In the genomic region with DNA sequence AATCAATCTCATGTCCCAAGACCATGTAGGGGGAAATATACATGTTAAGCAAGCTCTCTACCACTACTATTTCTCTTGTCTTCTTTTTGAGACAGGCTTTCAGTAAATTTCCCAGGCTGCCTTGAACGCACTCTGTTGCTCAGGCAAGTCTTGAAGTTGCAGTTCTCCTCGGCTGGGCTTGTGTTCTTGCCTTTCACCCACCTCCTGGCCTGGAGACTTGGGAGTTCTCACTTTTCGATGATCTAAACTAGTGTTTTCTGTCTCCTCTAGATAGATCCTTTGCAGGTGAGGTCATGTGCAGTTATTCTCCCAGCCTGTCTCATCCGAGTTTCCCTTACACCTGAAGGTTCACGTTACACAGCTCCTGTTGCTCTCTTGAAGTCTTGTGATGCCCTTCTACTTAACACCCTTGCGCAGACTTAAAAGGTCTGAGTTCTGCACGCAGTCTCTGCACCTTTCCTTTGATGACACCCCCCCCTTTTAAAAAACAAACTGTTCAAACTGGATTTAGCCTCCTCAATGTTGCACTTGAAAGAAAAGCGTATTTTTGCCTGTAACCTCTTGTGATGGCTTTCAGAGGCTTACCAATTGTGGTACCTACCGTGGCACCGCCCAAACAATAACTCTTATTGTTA, we compare ENCODE assay signal across 9 mouse cellular contexts. TPM values are rescaled to one million over a fixed set of nuclear protein-coding genes. Genes with fewer than 3 reads are reported as not detected.
DNase-seq lines count a peak whose midpoint lies in the region; ATAC-seq and TF ChIP-seq lines count a peak whose summit lies in the region.
"Had no signal": no experiment of that assay in that cellular context is flagged by ENCODE, and none has a peak within 500 bp of the region (broad histone marks: within the 10 kb centered on the region; RNA-seq: fewer than 3 reads in every experiment).

No protein-coding gene starts in this region.

- H3K9me3 ChIP-seq in embryonic facial prominence, embryonic 12.5 days: no peaks in the 10 kb centered on the region
- H3K9me3 ChIP-seq in limb, embryonic 11.5 days (ENCODE audit: control insufficient read depth, low read length): no peaks in the 10 kb centered on the region

- no peak for TF ChIP-seq CTCF in layer of hippocampus, adult 2 months (conservative IDR thresholded peaks at IDR 0.05)
- TF ChIP-seq CTCF in olfactory bulb, adult 2 months (IDR thresholded peaks at IDR 0.05; ENCODE audit: insufficient read depth, low read depth, low read length): no peak

- no peak for ATAC-seq in embryonic facial prominence, embryonic 12.5 days (ENCODE audit: insufficient number of reproducible peaks, insufficient read depth, low FRiP score, low TSS enrichment)
- no peak for ATAC-seq in limb, embryonic 11.5 days (ENCODE audit: insufficient number of reproducible peaks, low FRiP score, low TSS enrichment, low read depth)

- H3K4me2 ChIP-seq in embryonic facial prominence, embryonic 12.5 days (replicated peaks): peak overlapping the region; percentile 76
- peak overlapping the region; percentile 79 for H3K4me2 ChIP-seq in limb, embryonic 11.5 days (ENCODE audit: low read depth, severe bottlenecking)

- peak overlapping the region; percentile 81 for H3K4me3 ChIP-seq in layer of hippocampus, adult 2 months
- peak overlapping the region; percentile 96 for H3K4me3 ChIP-seq in embryonic facial prominence, embryonic 12.5 days
- peak overlapping the region; percentile 99 for H3K4me3 ChIP-seq in limb, embryonic 11.5 days (ENCODE audit: low read depth, low read length)
- peak overlapping the region; percentile 89 for H3K4me3 ChIP-seq in olfactory bulb, adult 2 months (ENCODE audit: insufficient read depth, low read depth, low read length)

- H3K27ac ChIP-seq in layer of hippocampus, adult 2 months: peak overlapping the region; percentile 100
- H3K27ac ChIP-seq in embryonic facial prominence, embryonic 12.5 days: peak overlapping the region; percentile 97
- H3K27ac ChIP-seq in limb, embryonic 11.5 days (replicated peaks; ENCODE audit: low read depth, low read length): peak overlapping the region; percentile 98
- peak overlapping the region; percentile 99 for H3K27ac ChIP-seq in olfactory bulb, adult 2 months (ENCODE audit: insufficient read depth, low read depth, low read length)

- no peaks in the 10 kb centered on the region for H3K27me3 ChIP-seq in embryonic facial prominence, embryonic 12.5 days
- no peaks in the 10 kb centered on the region for H3K27me3 ChIP-seq in limb, embryonic 11.5 days (ENCODE audit: control insufficient read depth, insufficient read depth, low read length)

- no peak for DNase-seq in layer of hippocampus, adult 2 months (ENCODE audit: low spot score in 2 of 2)
- DNase-seq in layer of hippocampus, adult 18-20 months (ENCODE audit: low spot score in 2 of 2): no peak
- no peak for DNase-seq in limb, embryonic 11.5 days (ENCODE audit: low spot score)
- DNase-seq in adrenal gland, postnatal 25 days: no peak
- no peak for DNase-seq in kidney, adult 11 months
- DNase-seq in gastrocnemius, postnatal 4 days (ENCODE audit: low spot score in 2 of 2): no peak
- DNase-seq: right cerebral cortex, postnatal 14 days had no signal

- 23% methylated on average over 10 of the region's 10 CpGs for WGBS in embryonic facial prominence, embryonic 12.5 days
- WGBS in limb, embryonic 11.5 days: 19% methylated on average over 10 of the region's 10 CpGs
- 35% methylated on average over 10 of the region's 10 CpGs for WGBS in olfactory bulb, adult 2 months

- peaks cover 17% of the 10 kb centered on the region for H3K4me1 ChIP-seq in embryonic facial prominence, embryonic 12.5 days
- peaks cover 10% of the 10 kb centered on the region for H3K4me1 ChIP-seq in limb, embryonic 11.5 days (ENCODE audit: control insufficient read depth, insufficient read depth, low read length)
- peaks cover 4% of the 10 kb centered on the region for H3K4me1 ChIP-seq in olfactory bulb, adult 2 months (ENCODE audit: control insufficient read depth, insufficient read depth, low read length)

- H3K36me3 ChIP-seq in embryonic facial prominence, embryonic 12.5 days: peaks cover 13% of the 10 kb centered on the region
- H3K36me3 ChIP-seq in limb, embryonic 11.5 days (ENCODE audit: control insufficient read depth, insufficient read depth, low read length): peaks cover under 1% of the 10 kb centered on the region

- peak overlapping the region; percentile 77 for H3K9ac ChIP-seq in embryonic facial prominence, embryonic 12.5 days
- peak overlapping the region; percentile 93 for H3K9ac ChIP-seq in limb, embryonic 11.5 days (ENCODE audit: low read length)

- no peak for TF ChIP-seq POLR2A in olfactory bulb, adult 2 months (IDR thresholded peaks at IDR 0.05; ENCODE audit: insufficient read depth, low read depth, low read length)

RNA-seq across cellular contexts. Expression of a gene that starts 0.5 kb away (rescaled TPM):
- 100 to 1,000 TPM; 272 to 300 TPM for total RNA-seq in layer of hippocampus, adult 2 months (2021)
- total RNA-seq in layer of hippocampus, adult 18-20 months (2021): 100 to 1,000 TPM; 258 to 268 TPM
- polyA plus RNA-seq in embryonic facial prominence, embryonic 12.5 days (2016; fragmentation: Nextera tagmentation; extraction: Ambion mirVana): 590 and 605 TPM in 2 replicates
- polyA plus RNA-seq in limb, embryonic 11.5 days (2014; fragmentation: Nextera tagmentation; extraction: Ambion mirVana): 809 and 820 TPM in 2 replicates
- polyA plus RNA-seq in olfactory bulb, adult 2 months (2012; ENCODE audit: insufficient read depth, insufficient read length, low replicate concordance, missing spikeins): 611 and 1,562 TPM in 2 replicates
- total RNA-seq in adrenal gland, postnatal 25 days (2021): 310 and 324 TPM in 2 replicates
- total RNA-seq in gastrocnemius, postnatal 4 days (2021): 100 to 1,000 TPM; 217 to 271 TPM

RNA-seq across cellular contexts. Expression of a gene that starts 22.0 kb away (rescaled TPM):
- total RNA-seq in layer of hippocampus, adult 2 months (2021): 1 to 10 TPM in 1 of 2 experiments, not detected in 1; 1.7 TPM
- not detected for total RNA-seq in layer of hippocampus, adult 18-20 months (2021)
- polyA plus RNA-seq in embryonic facial prominence, embryonic 12.5 days (2016; fragmentation: Nextera tagmentation; extraction: Ambion mirVana): 0.46 and 0.73 TPM in 2 replicates
- 0.28 TPM in 1 of 2 replicates, not detected in the other for polyA plus RNA-seq in limb, embryonic 11.5 days (2014; fragmentation: Nextera tagmentation; extraction: Ambion mirVana)
- not detected in 2 replicates for polyA plus RNA-seq in olfactory bulb, adult 2 months (2012; ENCODE audit: insufficient read depth, insufficient read length, low replicate concordance, missing spikeins)
- total RNA-seq in adrenal gland, postnatal 25 days (2021): not detected in 2 replicates
- total RNA-seq in gastrocnemius, postnatal 4 days (2021): not detected

RNA-seq across cellular contexts. Expression of a gene that starts 50.8 kb away (rescaled TPM):
- 100 to 1,000 TPM; 365 to 415 TPM for total RNA-seq in layer of hippocampus, adult 2 months (2021)
- 100 to 1,000 TPM; 411 to 425 TPM for total RNA-seq in layer of hippocampus, adult 18-20 months (2021)
- 287 and 307 TPM in 2 replicates for polyA plus RNA-seq in embryonic facial prominence, embryonic 12.5 days (2016; fragmentation: Nextera tagmentation; extraction: Ambion mirVana)
- polyA plus RNA-seq in limb, embryonic 11.5 days (2014; fragmentation: Nextera tagmentation; extraction: Ambion mirVana): 242 and 250 TPM in 2 replicates
- polyA plus RNA-seq in olfactory bulb, adult 2 months (2012; ENCODE audit: insufficient read depth, insufficient read length, low replicate concordance, missing spikeins): 193 and 359 TPM in 2 replicates
- 362 and 433 TPM in 2 replicates for total RNA-seq in adrenal gland, postnatal 25 days (2021)
- total RNA-seq in gastrocnemius, postnatal 4 days (2021): 100 to 1,000 TPM; 216 to 225 TPM

RNA-seq across cellular contexts. Expression of a gene that starts 54.7 kb away (rescaled TPM):
- 10 to 100 TPM; 29.2 to 29.6 TPM for total RNA-seq in layer of hippocampus, adult 2 months (2021)
- total RNA-seq in layer of hippocampus, adult 18-20 months (2021): 10 to 100 TPM; 30.4 to 30.9 TPM
- polyA plus RNA-seq in embryonic facial prominence, embryonic 12.5 days (2016; fragmentation: Nextera tagmentation; extraction: Ambion mirVana): 24.9 and 27.1 TPM in 2 replicates
- 28.1 and 28.6 TPM in 2 replicates for polyA plus RNA-seq in limb, embryonic 11.5 days (2014; fragmentation: Nextera tagmentation; extraction: Ambion mirVana)
- not detected in 2 replicates for polyA plus RNA-seq in olfactory bulb, adult 2 months (2012; ENCODE audit: insufficient read depth, insufficient read length, low replicate concordance, missing spikeins)
- total RNA-seq in adrenal gland, postnatal 25 days (2021): 37.8 and 41.8 TPM in 2 replicates
- 10 to 100 TPM; 22.3 to 23.5 TPM for total RNA-seq in gastrocnemius, postnatal 4 days (2021)
